Mouse (Mus musculus): ENCODE data around the gene Pip4p1. TPM values are rescaled to one million over a fixed set of nuclear protein-coding genes. Genes with fewer than 3 reads are reported as not detected.
A peak's percentile ranks its signal among the peaks of the same experiment; 100 is the strongest.
"Not testable (repeated sequence)": the region's sequence is repeated elsewhere in the genome, so short reads cannot be mapped to it uniquely, and the experiment has no call there.

Pip4p1 gene
- total RNA-seq (2017) = 34.7 to 50.0 TPM (median 44.9 TPM) in 3 replicates

DNA sequence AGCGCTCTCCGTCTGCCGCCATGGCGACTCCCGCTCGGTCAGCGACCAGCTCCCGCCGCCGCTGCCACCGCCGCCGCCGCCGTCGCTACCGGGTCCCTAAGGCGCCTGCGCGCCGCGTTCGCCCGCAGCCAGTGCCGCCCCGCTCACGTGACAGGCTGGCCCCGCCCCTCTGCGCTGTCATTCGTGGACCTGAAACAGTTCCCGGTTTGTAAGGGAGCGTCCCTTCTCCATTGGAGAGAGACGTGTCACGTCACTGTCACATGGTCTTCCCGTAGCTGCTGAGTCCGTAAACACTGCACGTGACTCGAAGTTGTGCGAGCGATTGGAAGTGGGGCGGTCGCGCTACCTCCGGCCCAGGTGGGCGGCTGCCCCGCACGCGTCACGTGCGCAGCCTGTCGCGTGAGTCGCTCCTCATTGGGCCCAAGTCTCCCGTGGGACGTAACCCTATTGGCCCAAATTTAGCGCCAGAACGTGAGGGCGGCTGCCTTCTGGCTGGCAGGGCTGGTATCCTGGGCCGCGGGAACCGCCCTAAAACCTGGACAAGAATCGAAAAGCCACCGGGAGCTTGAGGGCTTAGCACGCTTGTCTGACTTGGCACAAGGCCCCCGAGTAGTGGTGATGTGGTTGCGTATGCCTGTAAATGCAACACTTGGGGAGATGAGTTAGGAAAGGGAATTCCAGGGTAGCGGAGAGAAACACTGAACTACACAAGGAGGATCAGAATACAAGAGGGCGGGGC, at the start of gene Pip4p1, which contains the start of gene Pnp:
TSS of gene Pip4p1 (minus strand) at position 103 of the 739 bp plus-strand sequence.
TSS of gene Pnp (plus strand) at position 329 of the 739 bp plus-strand sequence.
- ATAC-seq (replicated peaks; ENCODE audit: insufficient number of reproducible peaks, low FRiP score, low TSS enrichment, poor library complexity, severe bottlenecking) = peak; percentile 95

GRCm38 (mm10) chr14:50979631-50980030, 49.0 kb upstream of the Pip4p1 start:
- ATAC-seq (replicated peaks; ENCODE audit: insufficient number of reproducible peaks, low FRiP score, low TSS enrichment, poor library complexity, severe bottlenecking) = no peak

GRCm38 (mm10) chr14:50978451-50978850, 47.8 kb upstream of the Pip4p1 start:
- peak; percentile 78 for ATAC-seq (replicated peaks; ENCODE audit: insufficient number of reproducible peaks, low FRiP score, low TSS enrichment, poor library complexity, severe bottlenecking)

- ATAC-seq (replicated peaks; ENCODE audit: insufficient number of reproducible peaks, low FRiP score, low TSS enrichment, poor library complexity, severe bottlenecking) = no peak
These were observed 46.0 kb upstream of the Pip4p1 start for GRCm38 (mm10) chr14:50976674-50977073.

DNA sequence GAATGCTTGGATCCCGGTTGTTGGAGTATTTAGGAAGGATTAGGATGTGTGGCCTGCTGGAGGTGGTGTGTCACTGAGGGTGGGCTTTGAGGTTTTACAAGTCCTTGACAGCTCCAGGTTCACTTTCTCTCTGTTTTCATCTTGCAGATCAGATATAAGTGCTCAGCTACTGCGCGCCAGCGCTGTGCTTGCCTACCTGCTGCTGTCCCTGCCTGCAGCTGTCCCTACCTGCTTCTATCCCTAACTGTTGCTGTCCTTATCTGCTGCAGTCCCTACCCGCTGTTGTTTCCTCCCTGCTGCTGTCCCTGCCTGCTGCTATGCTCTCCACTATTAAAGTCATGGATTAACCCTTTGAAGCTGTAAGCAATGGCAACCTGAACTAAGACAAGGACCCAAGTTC, 44.3 kb upstream of the Pip4p1 start:
- no peak for ATAC-seq (replicated peaks; ENCODE audit: insufficient number of reproducible peaks, low FRiP score, low TSS enrichment, poor library complexity, severe bottlenecking)

GRCm38 (mm10) chr14:50973700-50974099, 43.0 kb upstream of the Pip4p1 start:
- no peak for ATAC-seq (replicated peaks; ENCODE audit: insufficient number of reproducible peaks, low FRiP score, low TSS enrichment, poor library complexity, severe bottlenecking)

DNA sequence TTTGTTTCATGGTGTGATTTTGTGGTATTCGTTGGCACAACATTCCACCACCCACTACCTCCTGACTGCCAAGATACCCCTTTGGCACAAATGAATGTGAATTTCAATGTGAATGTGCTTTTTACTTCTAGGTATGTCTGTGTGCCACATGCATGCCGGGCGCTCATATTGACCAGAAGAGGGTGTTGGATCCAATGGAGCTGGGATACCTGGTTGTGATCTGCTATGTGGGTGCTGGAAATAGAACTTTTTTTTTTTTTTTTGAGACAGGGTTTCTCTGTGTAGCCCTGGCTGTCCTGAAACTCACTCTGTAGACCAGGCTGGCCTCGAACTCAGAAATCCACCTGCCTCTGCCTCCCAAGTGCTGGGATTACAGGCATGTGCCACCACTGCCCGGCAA, 42.4 kb upstream of the Pip4p1 start:
- ATAC-seq (replicated peaks; ENCODE audit: insufficient number of reproducible peaks, low FRiP score, low TSS enrichment, poor library complexity, severe bottlenecking) = not testable (repeated sequence)

- ATAC-seq (replicated peaks; ENCODE audit: insufficient number of reproducible peaks, low FRiP score, low TSS enrichment, poor library complexity, severe bottlenecking) = 0 out of 2 replicates have a peak, but pooled peaks have one; percentile 50
These were observed 40.2 kb upstream of the Pip4p1 start for GRCm38 (mm10) chr14:50970822-50971221.

- no peak for ATAC-seq (replicated peaks; ENCODE audit: insufficient number of reproducible peaks, low FRiP score, low TSS enrichment, poor library complexity, severe bottlenecking)
These were observed 39.2 kb upstream of the Pip4p1 start for GRCm38 (mm10) chr14:50969558-50970544.

DNA sequence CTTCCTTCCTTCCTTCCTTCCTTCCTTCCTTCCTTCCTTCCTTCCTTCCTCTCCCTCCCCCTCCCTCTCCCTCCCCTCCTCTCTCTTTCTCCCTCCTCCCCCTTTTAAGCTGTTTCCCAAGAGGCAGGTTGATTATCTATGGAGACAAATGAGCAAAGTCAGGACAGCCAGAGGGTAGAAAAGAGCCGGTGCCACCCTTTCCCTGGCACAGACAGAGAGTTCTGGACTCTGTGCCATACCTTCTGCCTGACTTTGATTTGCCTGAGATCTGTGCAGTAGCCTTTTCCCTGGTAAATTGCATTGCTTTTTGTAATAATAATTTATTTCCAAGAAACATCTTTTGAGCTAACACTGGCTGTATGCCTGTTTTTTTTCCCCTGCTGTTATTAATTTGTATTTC, 38.4 kb upstream of the Pip4p1 start:
- ATAC-seq (replicated peaks; ENCODE audit: insufficient number of reproducible peaks, low FRiP score, low TSS enrichment, poor library complexity, severe bottlenecking) = no peak

GRCm38 (mm10) chr14:50968216-50968980, 37.7 kb upstream of the Pip4p1 start:
- ATAC-seq (replicated peaks; ENCODE audit: insufficient number of reproducible peaks, low FRiP score, low TSS enrichment, poor library complexity, severe bottlenecking) = no peak

DNA sequence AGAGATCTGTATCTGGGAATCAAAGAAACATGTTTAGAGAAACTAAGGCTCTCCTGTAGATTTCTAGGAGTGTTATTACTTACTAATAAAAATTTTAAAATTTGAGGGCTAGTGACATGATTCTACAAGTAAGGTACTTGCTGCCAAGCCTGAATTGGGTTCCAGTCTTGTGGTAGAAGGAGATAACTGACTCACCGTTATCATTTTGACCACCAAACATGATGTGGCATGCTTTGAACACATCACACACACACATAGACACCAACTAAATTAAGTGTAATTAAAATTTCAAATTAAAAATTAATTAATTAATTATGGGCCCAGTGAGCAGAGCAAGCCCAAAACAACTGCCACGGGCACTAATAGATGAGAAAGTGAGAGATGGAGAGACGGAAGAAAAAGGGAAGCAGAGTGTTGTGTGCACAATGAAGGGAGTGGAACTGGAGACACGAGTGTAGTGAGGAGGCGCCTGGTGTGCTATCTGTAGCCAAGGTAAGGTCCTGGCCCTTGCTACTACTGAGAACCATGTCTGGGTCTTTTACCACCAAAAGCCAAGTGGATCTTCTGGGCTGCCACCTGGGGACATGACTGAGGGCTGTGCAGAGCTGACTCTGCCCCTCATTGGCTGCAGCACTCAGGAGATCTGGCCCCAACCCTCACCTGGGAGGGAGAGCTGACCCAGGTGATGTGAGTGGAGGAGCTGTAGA, 27.8 kb upstream of the Pip4p1 start:
- ATAC-seq (replicated peaks; ENCODE audit: insufficient number of reproducible peaks, low FRiP score, low TSS enrichment, poor library complexity, severe bottlenecking) = not testable (repeated sequence)

GRCm38 (mm10) chr14:50957146-50957545, 26.5 kb upstream of the Pip4p1 start:
- not testable (repeated sequence) for ATAC-seq (replicated peaks; ENCODE audit: insufficient number of reproducible peaks, low FRiP score, low TSS enrichment, poor library complexity, severe bottlenecking)

- not testable (repeated sequence) for ATAC-seq (replicated peaks; ENCODE audit: insufficient number of reproducible peaks, low FRiP score, low TSS enrichment, poor library complexity, severe bottlenecking)
These were observed 26.1 kb upstream of the Pip4p1 start for GRCm38 (mm10) chr14:50956724-50957123.

- peak; percentile 79 for ATAC-seq (replicated peaks; ENCODE audit: insufficient number of reproducible peaks, low FRiP score, low TSS enrichment, poor library complexity, severe bottlenecking)
These were observed 25.4 kb upstream of the Pip4p1 start, which contains the start of gene Pnp2 for GRCm38 (mm10) chr14:50955942-50956508. Gene Pnp2, plus strand, starts transcription at chr14:50955992.

DNA sequence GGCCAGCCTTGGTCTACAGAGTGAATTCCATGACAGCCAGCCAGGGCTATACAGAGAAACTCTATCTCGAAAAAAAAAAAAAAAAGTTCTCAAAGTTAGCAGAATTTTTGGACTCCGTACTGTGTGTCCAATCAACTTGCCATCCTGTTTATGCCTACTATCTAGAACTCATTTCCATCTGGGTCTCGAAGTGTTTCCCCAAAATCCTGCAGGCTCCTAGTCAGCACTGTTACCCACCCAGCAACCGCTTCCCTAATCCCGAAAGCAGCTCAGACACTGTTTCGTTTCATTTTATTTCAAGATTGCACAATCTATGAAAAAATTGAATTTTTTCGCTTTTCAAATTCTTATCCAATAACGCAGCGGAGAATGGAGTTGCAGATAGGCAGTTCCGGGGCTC, 24.8 kb upstream of the Pip4p1 start:
- no peak for ATAC-seq (replicated peaks; ENCODE audit: insufficient number of reproducible peaks, low FRiP score, low TSS enrichment, poor library complexity, severe bottlenecking)

DNA sequence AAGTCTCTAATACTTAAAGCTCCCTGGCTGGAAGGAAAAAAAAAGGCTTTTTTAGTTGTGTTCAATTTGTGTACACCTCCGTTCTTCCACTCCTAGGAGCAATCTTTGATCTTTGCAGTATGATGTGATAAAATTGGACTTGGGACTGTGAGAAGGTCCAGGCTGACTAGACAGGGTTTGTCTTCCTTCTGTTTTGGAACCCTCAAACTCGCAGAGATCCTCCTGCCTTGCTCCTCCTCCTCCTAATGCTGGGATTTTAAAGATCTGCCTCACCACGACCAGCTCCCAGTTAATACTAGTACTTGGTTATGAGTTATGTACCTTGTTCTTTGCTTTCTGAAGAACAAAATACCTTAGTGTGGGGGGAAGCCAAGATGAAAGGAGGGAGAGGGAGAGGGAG, 14.9 kb upstream of the Pip4p1 start:
- not testable (repeated sequence) for ATAC-seq (replicated peaks; ENCODE audit: insufficient number of reproducible peaks, low FRiP score, low TSS enrichment, poor library complexity, severe bottlenecking)

GRCm38 (mm10) chr14:50945081-50945480, 14.4 kb upstream of the Pip4p1 start:
- not testable (repeated sequence) for ATAC-seq (replicated peaks; ENCODE audit: insufficient number of reproducible peaks, low FRiP score, low TSS enrichment, poor library complexity, severe bottlenecking)
